Mouse (Mus musculus): ENCODE results near the gene Rb1.

DNA sequence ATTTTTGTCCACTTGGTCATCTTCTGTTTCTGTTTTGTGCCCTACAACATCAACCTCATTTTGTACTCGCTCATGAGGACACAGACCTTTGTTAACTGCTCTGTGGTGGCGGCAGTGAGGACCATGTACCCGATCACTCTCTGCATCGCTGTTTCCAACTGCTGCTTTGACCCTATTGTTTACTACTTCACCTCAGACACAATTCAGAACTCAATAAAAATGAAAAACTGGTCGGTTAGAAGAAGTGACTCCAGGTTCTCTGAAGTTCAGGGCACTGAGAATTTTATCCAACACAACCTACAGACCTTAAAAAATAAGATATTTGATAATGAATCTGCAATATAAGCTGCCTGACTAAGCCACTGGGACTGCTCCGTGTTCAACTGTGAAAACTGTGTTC lies 86.3 kb downstream of the Rb1 start:
- no peak for TF ChIP-seq POLR2A (IDR thresholded peaks at IDR 0.05; ENCODE audit: low read depth, low read length)
- TF ChIP-seq CTCF (IDR thresholded peaks at IDR 0.05; ENCODE audit: extremely low read depth, insufficient read length, insufficient replicate concordance, low read depth, low read length): no peak
